In the genomic region with DNA sequence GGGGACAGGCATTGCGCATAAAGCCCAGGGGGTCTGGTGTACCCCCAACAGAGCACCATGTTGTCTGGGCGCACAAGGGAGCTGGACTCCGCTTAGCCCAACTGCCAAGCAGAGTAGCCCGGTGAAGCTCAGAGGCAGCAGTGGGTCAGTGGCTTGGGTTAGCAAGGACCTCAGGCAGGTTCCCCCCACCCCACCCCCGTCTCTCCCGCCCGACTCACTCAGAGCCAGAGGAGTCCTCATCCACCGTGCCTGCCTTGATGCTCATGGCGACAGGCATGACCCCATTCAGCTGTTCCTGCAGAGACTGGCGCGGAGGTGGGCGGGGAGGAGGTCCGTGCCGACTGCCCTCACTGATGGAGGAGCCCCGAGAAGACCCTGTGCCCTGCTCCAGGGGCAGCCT, we compare ENCODE assay signal across 14 mouse cellular contexts. TPM values are rescaled to one million over a fixed set of nuclear protein-coding genes. Genes with fewer than 3 reads are reported as not detected.
DNase-seq lines count a peak whose midpoint lies in the region; ATAC-seq and TF ChIP-seq lines count a peak whose summit lies in the region.
"Had no signal": no experiment of that assay in that cellular context is flagged by ENCODE, and none has a peak within 500 bp of the region (broad histone marks: within the 10 kb centered on the region; RNA-seq: fewer than 3 reads in every experiment).

No protein-coding gene starts in this region.

- H3K27ac ChIP-seq in heart, embryonic 12.5 days (ENCODE audit: poor library complexity, severe bottlenecking): no peak overlapping the region
- peak overlapping the region; percentile 60; the same call in 1 of the 2 replicates for H3K27ac ChIP-seq in lung, embryonic 14.5 days (ENCODE audit: low read depth)
- H3K27ac ChIP-seq in ES-Bruce4 (ENCODE audit: insufficient read depth, low read length): no peak overlapping the region
- no peak overlapping the region; the same call in 1 of the 2 replicates for H3K27ac ChIP-seq in intestine, embryonic 15.5 days
- H3K27ac ChIP-seq in left cerebral cortex, adult 2 months: no peak overlapping the region
- H3K27ac ChIP-seq: liver, embryonic 14.5 days had no signal

- TF ChIP-seq EP300 in ES-Bruce4 (IDR thresholded peaks at IDR 0.05; ENCODE audit: insufficient read depth, low read depth, low read length): no peak

- peak overlapping the region; percentile 23 for H3K4me2 ChIP-seq in heart, embryonic 12.5 days
- peak overlapping the region; percentile 41; the same call in 1 of the 2 replicates for H3K4me2 ChIP-seq in lung, embryonic 14.5 days
- peak overlapping the region; percentile 34 for H3K4me2 ChIP-seq in intestine, embryonic 15.5 days (replicated peaks)

- H3K9me3 ChIP-seq in heart, embryonic 12.5 days (replicated peaks): no peaks in the 10 kb centered on the region
- H3K9me3 ChIP-seq in lung, embryonic 14.5 days (ENCODE audit: low read depth, low read length): no peaks in the 10 kb centered on the region
- no peaks in the 10 kb centered on the region for H3K9me3 ChIP-seq in ES-Bruce4 (replicated peaks; ENCODE audit: control insufficient read depth, insufficient read depth, low read length, poor library complexity, severe bottlenecking)
- H3K9me3 ChIP-seq in intestine, embryonic 15.5 days: no peaks in the 10 kb centered on the region

- TF ChIP-seq CTCF in lung, embryonic 14.5 days (IDR thresholded peaks at IDR 0.05; ENCODE audit: low read depth): no peak
- TF ChIP-seq CTCF in ES-Bruce4 (IDR thresholded peaks at IDR 0.05; ENCODE audit: low read depth, low read length): no peak
- TF ChIP-seq CTCF in left cerebral cortex, adult 2 months (IDR thresholded peaks at IDR 0.05): no peak

- 35% methylated on average over 15 of the region's 15 CpGs for WGBS in heart, embryonic 12.5 days
- 47% methylated on average over 14 of the region's 15 CpGs for WGBS in lung, embryonic 14.5 days
- 61% methylated on average over 15 of the region's 15 CpGs for WGBS in intestine, embryonic 15.5 days

- H3K27me3 ChIP-seq in heart, embryonic 12.5 days (replicated peaks): peaks cover 27% of the 10 kb centered on the region
- H3K27me3 ChIP-seq in lung, embryonic 14.5 days (ENCODE audit: insufficient read depth, low read length): no peaks in the 10 kb centered on the region
- no peaks in the 10 kb centered on the region for H3K27me3 ChIP-seq in ES-Bruce4 (ENCODE audit: control insufficient read depth, insufficient read depth, low read length, poor library complexity, severe bottlenecking)
- no peaks in the 10 kb centered on the region for H3K27me3 ChIP-seq in intestine, embryonic 15.5 days (replicated peaks)

- intact Hi-C loops in left cerebral cortex, adult 2 months (cut with DNase I): no loop called here

- TF ChIP-seq POLR2A in ES-Bruce4 (IDR thresholded peaks at IDR 0.05; ENCODE audit: insufficient read depth, low read length): no peak

- H3K36me3 ChIP-seq in heart, embryonic 12.5 days: no peaks in the 10 kb centered on the region
- H3K36me3 ChIP-seq in lung, embryonic 14.5 days (ENCODE audit: insufficient read depth): peaks cover 8% of the 10 kb centered on the region; the same call in 1 of the 2 replicates
- peaks cover 1% of the 10 kb centered on the region; the same call in 1 of the 2 replicates for H3K36me3 ChIP-seq in ES-Bruce4 (ENCODE audit: control insufficient read depth, insufficient read depth, low read length, poor library complexity, severe bottlenecking)
- H3K36me3 ChIP-seq in intestine, embryonic 15.5 days: no peaks in the 10 kb centered on the region

- H3K9ac ChIP-seq in heart, embryonic 12.5 days: peak overlapping the region; percentile 22; the same call in 1 of the 2 replicates
- no peak overlapping the region; the same call in 1 of the 2 replicates for H3K9ac ChIP-seq in lung, embryonic 14.5 days
- H3K9ac ChIP-seq in ES-Bruce4 (ENCODE audit: low read depth, poor library complexity, severe bottlenecking): peak overlapping the region; percentile 1; the same call in 1 of the 2 replicates
- 0 out of 2 replicates have a peak overlapping the region, but pooled peaks have one; percentile 13 for H3K9ac ChIP-seq in intestine, embryonic 15.5 days
- H3K9ac ChIP-seq: liver, embryonic 14.5 days had no signal

- H3K4me1 ChIP-seq in heart, embryonic 12.5 days (replicated peaks): peaks cover 28% of the 10 kb centered on the region
- H3K4me1 ChIP-seq in lung, embryonic 14.5 days (ENCODE audit: insufficient read depth): peaks cover 7% of the 10 kb centered on the region; the same call in 1 of the 2 replicates
- H3K4me1 ChIP-seq in ES-Bruce4 (ENCODE audit: control insufficient read depth, insufficient read depth, low read length): no peaks in the 10 kb centered on the region
- peaks cover 22% of the 10 kb centered on the region for H3K4me1 ChIP-seq in intestine, embryonic 15.5 days (replicated peaks)

- H3K4me3 ChIP-seq in heart, embryonic 12.5 days: no peak overlapping the region
- H3K4me3 ChIP-seq in lung, embryonic 14.5 days (ENCODE audit: low read depth, low read length): no peak overlapping the region
- peak overlapping the region; percentile 14 for H3K4me3 ChIP-seq in ES-Bruce4 (ENCODE audit: low read depth, low read length)
- H3K4me3 ChIP-seq in intestine, embryonic 15.5 days (replicated peaks): no peak overlapping the region
- H3K4me3 ChIP-seq in left cerebral cortex, adult 2 months: no peak overlapping the region

- ATAC-seq in heart, embryonic 12.5 days (ENCODE audit: insufficient number of reproducible peaks, low FRiP score): no peak
- 0 out of 2 replicates have a peak, but pooled peaks have one; percentile 13 for ATAC-seq in lung, embryonic 14.5 days (ENCODE audit: insufficient read depth)
- no peak for ATAC-seq in intestine, embryonic 15.5 days

- DNase-seq in heart, postnatal 4 days: no peak
- no peak for DNase-seq in lung, embryonic 14.5 days
- no peak for DNase-seq in lung, postnatal 36 days
- DNase-seq in right cerebral cortex, postnatal 4 days: no peak
- no peak for DNase-seq in left cerebral cortex, adult 2 months (ENCODE audit: extremely low spot score in 1 of 2, low spot score in 2 of 2)
- DNase-seq: cerebellum, adult 2 months had no signal

RNA-seq across cellular contexts. Expression of gene Psrc1, which starts 9.2 kb away (rescaled TPM):
- polyA plus RNA-seq in heart, embryonic 12.5 days (2016; fragmentation: Nextera tagmentation; extraction: Ambion mirVana): 26.4 and 27.3 TPM in 2 replicates
- total RNA-seq in heart, postnatal 4 days (2021): 1 to 10 TPM; 6.7 to 8.8 TPM
- 76.5 and 79.7 TPM in 2 replicates for polyA plus RNA-seq in lung, embryonic 14.5 days (2014; fragmentation: Nextera tagmentation; extraction: Ambion mirVana)
- polyA plus RNA-seq in ES-Bruce4 (2011; ENCODE audit: insufficient read depth, insufficient read length, low read depth, missing spikeins): 255 and 272 TPM in 2 replicates
- polyA plus RNA-seq in intestine, embryonic 15.5 days (2015; fragmentation: Nextera tagmentation; extraction: Ambion mirVana): 28.8 and 30.3 TPM in 2 replicates
- total RNA-seq in left cerebral cortex, adult 2 months (2021): 10 to 100 TPM; 18.9 to 21.2 TPM
- total RNA-seq: gastrocnemius, adult 8-10 months had no signal

RNA-seq across cellular contexts. Expression of gene Celsr2, which starts 22.6 kb away (rescaled TPM):
- polyA plus RNA-seq in heart, embryonic 12.5 days (2016; fragmentation: Nextera tagmentation; extraction: Ambion mirVana): 2.3 and 3.6 TPM in 2 replicates
- 1 to 10 TPM; 9.0 to 9.5 TPM for total RNA-seq in heart, postnatal 4 days (2021)
- polyA plus RNA-seq in lung, embryonic 14.5 days (2014; fragmentation: Nextera tagmentation; extraction: Ambion mirVana): 8.3 and 9.4 TPM in 2 replicates
- 7.1 and 8.9 TPM in 2 replicates for polyA plus RNA-seq in ES-Bruce4 (2011; ENCODE audit: insufficient read depth, insufficient read length, low read depth, missing spikeins)
- polyA plus RNA-seq in intestine, embryonic 15.5 days (2015; fragmentation: Nextera tagmentation; extraction: Ambion mirVana): 3.2 and 6.1 TPM in 2 replicates
- total RNA-seq in left cerebral cortex, adult 2 months (2021): 100 to 1,000 TPM; 163 to 185 TPM

RNA-seq across cellular contexts. Expression of gene Mybphl, which starts 28.1 kb away (rescaled TPM):
- polyA plus RNA-seq in heart, embryonic 12.5 days (2016; fragmentation: Nextera tagmentation; extraction: Ambion mirVana): 35.1 and 39.8 TPM in 2 replicates
- 10 to 100 TPM; 44.7 to 57.2 TPM for total RNA-seq in heart, postnatal 4 days (2021)
- 0.75 and 4.7 TPM in 2 replicates for polyA plus RNA-seq in lung, embryonic 14.5 days (2014; fragmentation: Nextera tagmentation; extraction: Ambion mirVana)
- not detected in 2 replicates for polyA plus RNA-seq in ES-Bruce4 (2011; ENCODE audit: insufficient read depth, insufficient read length, low read depth, missing spikeins)
- polyA plus RNA-seq in intestine, embryonic 15.5 days (2015; fragmentation: Nextera tagmentation; extraction: Ambion mirVana): not detected in 2 replicates
- total RNA-seq in left cerebral cortex, adult 2 months (2021): 1 to 10 TPM in 1 of 2 experiments, not detected in 1; 1.0 TPM
- total RNA-seq: adrenal gland, postnatal 4 days; gastrocnemius, adult 8-10 months; monocyte, adult 5-6 weeks had no signal
- polyA plus RNA-seq: cerebellum, adult 2 months; urinary bladder, adult 2 months had no signal

RNA-seq across cellular contexts. Expression of gene Sars, which starts 52.2 kb away (rescaled TPM):
- 95.8 and 98.1 TPM in 2 replicates for polyA plus RNA-seq in heart, embryonic 12.5 days (2016; fragmentation: Nextera tagmentation; extraction: Ambion mirVana)
- 10 to 100 TPM; 88.2 to 90.6 TPM for total RNA-seq in heart, postnatal 4 days (2021)
- polyA plus RNA-seq in lung, embryonic 14.5 days (2014; fragmentation: Nextera tagmentation; extraction: Ambion mirVana): 118 and 119 TPM in 2 replicates
- 258 and 273 TPM in 2 replicates for polyA plus RNA-seq in ES-Bruce4 (2011; ENCODE audit: insufficient read depth, insufficient read length, low read depth, missing spikeins)
- polyA plus RNA-seq in intestine, embryonic 15.5 days (2015; fragmentation: Nextera tagmentation; extraction: Ambion mirVana): 145 and 150 TPM in 2 replicates
- total RNA-seq in left cerebral cortex, adult 2 months (2021): 100 to 1,000 TPM; 216 to 222 TPM
